Mouse (Mus musculus) E14TG2a.4 (cell line): ENCODE measurements around the gene Msl3l2.

ENCODE experiments used
- CTCF ChIP-seq: conservative IDR thresholded peaks from 2 replicates; pipeline ENCODE4 v1.5.1; 2014; ENCODE audit warnings: low read length
- NANOG ChIP-seq: IDR thresholded peaks from 2 replicates; pipeline ENCODE4 v1.6.1; 2014; ENCODE audit warnings: borderline replicate concordance, low read length, mixed read lengths

DNA sequence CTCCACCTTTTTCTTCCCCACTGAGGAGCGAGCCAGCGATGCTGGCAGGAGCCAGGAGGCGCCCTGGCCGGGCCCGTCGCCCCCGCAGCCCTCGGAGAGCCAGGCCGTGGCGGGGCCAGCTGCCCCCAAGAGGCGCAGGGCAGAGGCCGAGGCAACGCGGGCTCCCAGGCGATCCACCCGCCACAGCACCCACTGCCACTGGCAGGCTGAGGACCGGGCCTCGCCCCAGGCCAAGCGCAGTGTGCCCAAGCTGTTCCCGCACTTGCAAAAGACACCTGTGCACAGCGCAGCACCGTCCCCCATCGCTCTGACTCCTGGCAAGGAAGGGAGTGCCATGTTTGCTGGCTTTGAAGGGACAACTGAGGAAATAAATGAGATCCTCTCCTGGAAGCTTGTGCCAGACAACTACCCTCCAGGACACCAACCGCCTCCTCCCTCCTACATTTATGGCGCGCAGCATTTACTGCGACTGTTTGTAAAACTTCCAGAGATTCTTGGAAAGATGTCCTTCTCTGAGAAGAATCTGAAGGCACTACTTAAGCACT, 9.0 kb downstream of the Msl3l2 start:
- TF ChIP-seq CTCF (no peak), NANOG (no peak)
